In genomic region chr10:8910237-8910990, GRCm38 (mm10) we compare ENCODE assay signal across 13 mouse cellular contexts. TPM values are rescaled to one million over a fixed set of nuclear protein-coding genes. Genes with fewer than 3 reads are reported as not detected.
A peak's percentile ranks its signal among the peaks of the same experiment; 100 is the strongest.
DNase-seq lines count a peak whose midpoint lies in the region; ATAC-seq and TF ChIP-seq lines count a peak whose summit lies in the region.
"Had no signal": no experiment of that assay in that cellular context is flagged by ENCODE, and none has a peak within 500 bp of the region (broad histone marks: within the 10 kb centered on the region; RNA-seq: fewer than 3 reads in every experiment).

No protein-coding gene starts in this region.

- no peak overlapping the region for H3K4me3 ChIP-seq in lung, postnatal 0 days (ENCODE audit: low read depth, low read length)
- H3K4me3 ChIP-seq in limb, embryonic 13.5 days, result no peak overlapping the region
- no peak overlapping the region for H3K4me3 ChIP-seq in neural tube, embryonic 14.5 days (ENCODE audit: low read depth, low read length)
- H3K4me3 ChIP-seq: embryonic facial prominence, embryonic 13.5 days had no signal

- peak; percentile 11; the same call in 1 of the 2 replicates for ATAC-seq in lung, postnatal 0 days
- ATAC-seq in limb, embryonic 13.5 days (ENCODE audit: low FRiP score, low read depth), result no peak
- ATAC-seq in neural tube, embryonic 14.5 days (ENCODE audit: low read depth), result peak; percentile 73; the same call in 1 of the 2 replicates

- DNase-seq in heart, adult 8-10 months (ENCODE audit: low spot score), result peak; percentile 38
- DNase-seq in heart, postnatal 10 days, result no peak
- DNase-seq in lung, postnatal 0 days (ENCODE audit: low spot score), result no peak
- DNase-seq in lung, postnatal 14 days, result no peak
- no peak for DNase-seq in right cerebral cortex, postnatal 25 days
- no peak for DNase-seq in frontal cortex, postnatal 25 days (ENCODE audit: low spot score in 2 of 2)
- DNase-seq: cerebellum, adult 8-10 months; kidney, adult 8-10 months; liver had no signal

- no peaks in the 10 kb centered on the region for H3K9me3 ChIP-seq in lung, postnatal 0 days (ENCODE audit: low read length)
- H3K9me3 ChIP-seq in limb, embryonic 13.5 days, result 0 out of 2 replicates have a peak, but pooled peaks cover 3% of the 10 kb centered on the region
- H3K9me3 ChIP-seq in neural tube, embryonic 14.5 days (ENCODE audit: control insufficient read depth, low read length), result no peaks in the 10 kb centered on the region
- H3K9me3 ChIP-seq: embryonic facial prominence, embryonic 13.5 days had no signal

- 56% methylated on average over 16 of the region's 16 CpGs for WGBS in lung, postnatal 0 days
- 33% methylated on average over 16 of the region's 16 CpGs for WGBS in limb, embryonic 13.5 days
- whole genome bisulfite sequencing in neural tube, embryonic 14.5 days, result 40% methylated on average over 16 of the region's 16 CpGs

- no peak overlapping the region for H3K9ac ChIP-seq in lung, postnatal 0 days (replicated peaks; ENCODE audit: low read depth)
- H3K9ac ChIP-seq in limb, embryonic 13.5 days, result no peak overlapping the region
- no peak overlapping the region for H3K9ac ChIP-seq in neural tube, embryonic 14.5 days (replicated peaks; ENCODE audit: low read depth, low read length)
- H3K9ac ChIP-seq: embryonic facial prominence, embryonic 13.5 days; hindbrain, embryonic 14.5 days had no signal

- H3K36me3 ChIP-seq in lung, postnatal 0 days (ENCODE audit: insufficient read depth, low read length), result no peaks in the 10 kb centered on the region
- H3K36me3 ChIP-seq in limb, embryonic 13.5 days, result no peaks in the 10 kb centered on the region
- H3K36me3 ChIP-seq in neural tube, embryonic 14.5 days (ENCODE audit: control insufficient read depth, insufficient read depth, low read length), result no peaks in the 10 kb centered on the region
- H3K36me3 ChIP-seq: embryonic facial prominence, embryonic 13.5 days had no signal

- no peak for TF ChIP-seq EP300 in lung, postnatal 0 days (IDR thresholded peaks at IDR 0.05)

- no peak overlapping the region for H3K4me2 ChIP-seq in lung, postnatal 0 days (replicated peaks; ENCODE audit: low read depth, low read length)
- H3K4me2 ChIP-seq in limb, embryonic 13.5 days (replicated peaks), result peak overlapping the region; percentile 28
- H3K4me2 ChIP-seq in neural tube, embryonic 14.5 days (ENCODE audit: low read depth, low read length), result no peak overlapping the region
- H3K4me2 ChIP-seq: embryonic facial prominence, embryonic 13.5 days; hindbrain, embryonic 14.5 days had no signal

- H3K27ac ChIP-seq in lung, postnatal 0 days (ENCODE audit: low read length), result 0 out of 2 replicates have a peak overlapping the region, but pooled peaks have one; percentile 5
- H3K27ac ChIP-seq in limb, embryonic 13.5 days, result no peak overlapping the region; the same call in 1 of the 2 replicates
- H3K27ac ChIP-seq in neural tube, embryonic 14.5 days (ENCODE audit: low read depth, low read length), result 0 out of 2 replicates have a peak overlapping the region, but pooled peaks have one; percentile 35
- H3K27ac ChIP-seq: embryonic facial prominence, embryonic 13.5 days; hindbrain, embryonic 14.5 days had no signal

- H3K4me1 ChIP-seq in lung, postnatal 0 days (ENCODE audit: insufficient read depth, low read depth, low read length), result peaks cover 2% of the 10 kb centered on the region; the same call in 1 of the 2 replicates
- H3K4me1 ChIP-seq in limb, embryonic 13.5 days, result peaks cover 15% of the 10 kb centered on the region
- H3K4me1 ChIP-seq in neural tube, embryonic 14.5 days (ENCODE audit: control insufficient read depth, insufficient read depth, low read length), result peaks cover 4% of the 10 kb centered on the region; the same call in 1 of the 2 replicates

- intact Hi-C loops in heart, postnatal 10 days (cut with DNase I), result loop anchor here (5.0 kb wide), 1 partner anchor 62 kb away; no protein-coding TSS in a partner anchor

- no peaks in the 10 kb centered on the region for H3K27me3 ChIP-seq in lung, postnatal 0 days (replicated peaks; ENCODE audit: insufficient read depth, low read length)
- H3K27me3 ChIP-seq in limb, embryonic 13.5 days, result no peaks in the 10 kb centered on the region
- no peaks in the 10 kb centered on the region for H3K27me3 ChIP-seq in neural tube, embryonic 14.5 days (ENCODE audit: control insufficient read depth, insufficient read depth, low read length)
- H3K27me3 ChIP-seq: embryonic facial prominence, embryonic 13.5 days had no signal

- no peak for TF ChIP-seq CTCF in lung, postnatal 0 days (IDR thresholded peaks at IDR 0.05)

RNA-seq across cellular contexts. Expression of gene Sash1, which starts 24.5 kb away (rescaled TPM):
- total RNA-seq in heart, adult 8-10 months (2022), result 10 to 100 TPM; 22.3 to 26.1 (median 24.0) TPM
- total RNA-seq in heart, postnatal 10 days (2021), result 10 to 100 TPM; 53.8 to 63.6 TPM
- polyA plus RNA-seq in lung, postnatal 0 days (2015; fragmentation: Nextera tagmentation; extraction: Ambion mirVana), result 10.1 and 13.5 TPM in 2 replicates
- 6.5 TPM in 2 replicates for polyA plus RNA-seq in limb, embryonic 13.5 days (2015; fragmentation: Nextera tagmentation; extraction: Ambion mirVana)
- polyA plus RNA-seq in neural tube, embryonic 14.5 days (2014; fragmentation: Nextera tagmentation; extraction: Ambion mirVana), result 2.2 and 5.1 TPM in 2 replicates
